Mouse (Mus musculus): ENCODE measurements around the gene Tmem44. TPM values are rescaled to one million over a fixed set of nuclear protein-coding genes. Genes with fewer than 3 reads are reported as not detected.

Gene Tmem44
- polyA plus RNA-seq, 1 experiment, result 20.8 TPM

- Histone ChIP-seq H3K4me3 (replicated peaks; ENCODE audit: insufficient read depth, low read depth, low read length) (no peak overlapping the region), H3K27me3 (ENCODE audit: control insufficient read depth, insufficient read depth, low read length) (no peaks in the 10 kb centered on the region), H3K27ac (ENCODE audit: insufficient read depth, low read length) (no peak overlapping the region), H3K4me1 (ENCODE audit: control insufficient read depth, insufficient read depth, low read length) (peaks cover 3% of the 10 kb centered on the region; the same call in 1 of the 2 replicates)
- DNase-seq, result no peak
- WGBS, result 94% methylated on average over 12 of the region's 12 CpGs
- TF ChIP-seq CTCF (IDR thresholded peaks at IDR 0.05; ENCODE audit: borderline replicate concordance, insufficient read depth, low read depth, low read length) (no peak), POLR2A (IDR thresholded peaks at IDR 0.05; ENCODE audit: borderline replicate concordance, insufficient read depth, low read length) (no peak)
Measured at GRCm38 (mm10) chr16:30509340-30509739, 41.3 kb downstream of the Tmem44 start.

GRCm38 (mm10) chr16:30508738-30509137 is 41.9 kb downstream of the Tmem44 start:
- no peak overlapping the region for H3K4me3 ChIP-seq (replicated peaks; ENCODE audit: insufficient read depth, low read depth, low read length)
- DNase-seq, result no peak
- H3K27me3 ChIP-seq (ENCODE audit: control insufficient read depth, insufficient read depth, low read length), result no peaks in the 10 kb centered on the region
- TF ChIP-seq CTCF (IDR thresholded peaks at IDR 0.05; ENCODE audit: borderline replicate concordance, insufficient read depth, low read depth, low read length) (no peak), POLR2A (IDR thresholded peaks at IDR 0.05; ENCODE audit: borderline replicate concordance, insufficient read depth, low read length) (no peak)
- H3K4me1 ChIP-seq (ENCODE audit: control insufficient read depth, insufficient read depth, low read length), result peaks cover 3% of the 10 kb centered on the region; the same call in 1 of the 2 replicates
- H3K27ac ChIP-seq (ENCODE audit: insufficient read depth, low read length), result no peak overlapping the region
- 96% methylated on average over 9 of the region's 9 CpGs for WGBS

GRCm38 (mm10) chr16:30507120-30507519 is 43.5 kb downstream of the Tmem44 start:
- no peak for DNase-seq
- WGBS, result 48% methylated on average over 10 of the region's 10 CpGs
- H3K4me1 ChIP-seq (ENCODE audit: control insufficient read depth, insufficient read depth, low read length), result peaks cover 3% of the 10 kb centered on the region; the same call in 1 of the 2 replicates

DNA sequence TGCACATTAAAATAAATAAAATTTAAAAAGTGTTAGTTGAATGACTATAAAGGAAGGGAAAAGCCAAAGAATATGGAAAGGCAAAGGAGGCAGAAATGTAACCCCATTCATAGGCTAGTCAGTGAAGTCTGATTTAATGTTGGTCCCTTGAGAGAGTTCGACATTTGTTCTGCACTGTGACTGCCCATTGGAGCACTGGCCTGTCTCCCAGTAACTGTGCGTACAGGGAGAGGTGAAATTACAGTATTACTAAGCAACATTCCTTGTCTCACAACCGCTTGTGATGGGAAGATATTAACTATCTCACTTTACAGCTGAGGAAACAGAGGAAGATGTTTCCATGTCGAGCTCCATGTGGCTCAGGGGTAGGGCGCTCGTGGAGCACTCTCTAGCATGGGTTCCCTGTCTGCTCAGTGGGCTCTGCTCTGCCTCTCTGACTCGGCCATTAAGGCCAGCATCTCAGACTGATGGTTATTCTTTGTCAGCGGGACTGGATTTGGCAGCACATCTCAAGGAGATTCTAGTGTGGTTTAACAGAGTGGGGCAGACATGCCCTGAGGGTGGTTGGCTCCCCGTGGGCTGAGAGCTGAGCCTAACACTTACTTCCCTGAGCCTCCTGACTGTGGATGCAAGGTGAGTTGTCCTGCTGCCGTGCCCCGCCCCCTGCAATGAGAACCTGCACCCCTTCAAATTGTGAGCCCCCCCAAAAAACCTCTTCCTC is 45.2 kb downstream of the Tmem44 start:
- no peak overlapping the region for H3K4me3 ChIP-seq (replicated peaks; ENCODE audit: insufficient read depth, low read depth, low read length)

More at GRCm38 (mm10) chr16:30507120-30507519, 43.5 kb downstream of the Tmem44 start:
- Histone ChIP-seq H3K4me3 (replicated peaks; ENCODE audit: insufficient read depth, low read depth, low read length) (no peak overlapping the region), H3K27ac (ENCODE audit: insufficient read depth, low read length) (no peak overlapping the region), H3K27me3 (ENCODE audit: control insufficient read depth, insufficient read depth, low read length) (no peaks in the 10 kb centered on the region)
- TF ChIP-seq POLR2A (IDR thresholded peaks at IDR 0.05; ENCODE audit: borderline replicate concordance, insufficient read depth, low read length) (no peak), CTCF (IDR thresholded peaks at IDR 0.05; ENCODE audit: borderline replicate concordance, insufficient read depth, low read depth, low read length) (no peak)

GRCm38 (mm10) chr16:30504856-30505255 is 45.8 kb downstream of the Tmem44 start:
- TF ChIP-seq POLR2A (IDR thresholded peaks at IDR 0.05; ENCODE audit: borderline replicate concordance, insufficient read depth, low read length) (no peak), CTCF (IDR thresholded peaks at IDR 0.05; ENCODE audit: borderline replicate concordance, insufficient read depth, low read depth, low read length) (no peak)
- H3K4me3 ChIP-seq (replicated peaks; ENCODE audit: insufficient read depth, low read depth, low read length), result no peak overlapping the region
- no peaks in the 10 kb centered on the region for H3K27me3 ChIP-seq (ENCODE audit: control insufficient read depth, insufficient read depth, low read length)
- H3K4me1 ChIP-seq (ENCODE audit: control insufficient read depth, insufficient read depth, low read length), result no peaks in the 10 kb centered on the region
- no peak for DNase-seq
- WGBS, result 67% methylated on average over 4 of the region's 4 CpGs
- no peak overlapping the region for H3K27ac ChIP-seq (ENCODE audit: insufficient read depth, low read length)

More for the DNA sequence above, 45.2 kb downstream of the Tmem44 start:
- no peak overlapping the region for H3K27ac ChIP-seq (ENCODE audit: insufficient read depth, low read length)
- H3K27me3 ChIP-seq (ENCODE audit: control insufficient read depth, insufficient read depth, low read length), result no peaks in the 10 kb centered on the region
- H3K4me1 ChIP-seq (ENCODE audit: control insufficient read depth, insufficient read depth, low read length), result no peaks in the 10 kb centered on the region
- no peak for DNase-seq
- TF ChIP-seq CTCF (IDR thresholded peaks at IDR 0.05; ENCODE audit: borderline replicate concordance, insufficient read depth, low read depth, low read length) (no peak), POLR2A (IDR thresholded peaks at IDR 0.05; ENCODE audit: borderline replicate concordance, insufficient read depth, low read length) (no peak)
- WGBS, result 74% methylated on average over 11 of the region's 11 CpGs

DNA sequence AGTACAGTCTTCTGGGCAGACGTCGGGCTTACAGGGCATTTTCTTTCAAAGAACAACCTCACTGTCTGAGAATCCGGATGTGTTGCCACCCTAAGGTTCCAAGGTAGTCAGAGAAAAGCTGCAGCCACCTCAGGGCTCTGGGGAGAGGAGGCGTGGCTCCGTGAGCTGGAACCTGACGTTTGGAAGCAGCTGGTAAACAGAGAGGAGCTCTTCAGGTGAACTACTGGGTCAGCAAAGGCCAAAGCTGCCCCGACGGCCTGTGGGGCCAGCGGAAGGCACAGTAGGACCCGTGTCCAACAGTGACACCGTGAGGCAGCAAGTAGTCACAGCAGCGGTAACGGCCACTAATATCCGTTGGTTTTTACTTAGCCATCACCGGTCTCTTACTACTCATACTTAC is 46.7 kb downstream of the Tmem44 start:
- peak; percentile 76 for TF ChIP-seq CTCF (IDR thresholded peaks at IDR 0.05; ENCODE audit: borderline replicate concordance, insufficient read depth, low read depth, low read length)
- no peak for TF ChIP-seq POLR2A (IDR thresholded peaks at IDR 0.05; ENCODE audit: borderline replicate concordance, insufficient read depth, low read length)
- H3K4me3 ChIP-seq (replicated peaks; ENCODE audit: insufficient read depth, low read depth, low read length), result no peak overlapping the region
- peak in 1 of 2 experiments; percentile 30 for DNase-seq

GRCm38 (mm10) chr16:30502221-30502891 is 48.3 kb downstream of the Tmem44 start:
- no peak for DNase-seq
- no peak overlapping the region for H3K27ac ChIP-seq (ENCODE audit: insufficient read depth, low read length)
- no peak for TF ChIP-seq CTCF (IDR thresholded peaks at IDR 0.05; ENCODE audit: borderline replicate concordance, insufficient read depth, low read depth, low read length)
- TF ChIP-seq POLR2A (IDR thresholded peaks at IDR 0.05; ENCODE audit: borderline replicate concordance, insufficient read depth, low read length), result no peak
- no peaks in the 10 kb centered on the region for H3K4me1 ChIP-seq (ENCODE audit: control insufficient read depth, insufficient read depth, low read length)
- no peaks in the 10 kb centered on the region for H3K27me3 ChIP-seq (ENCODE audit: control insufficient read depth, insufficient read depth, low read length)
- WGBS, result 64% methylated on average over 25 of the region's 25 CpGs
- H3K4me3 ChIP-seq (replicated peaks; ENCODE audit: insufficient read depth, low read depth, low read length), result no peak overlapping the region

More for the DNA sequence above, 46.7 kb downstream of the Tmem44 start:
- Histone ChIP-seq H3K4me1 (ENCODE audit: control insufficient read depth, insufficient read depth, low read length) (no peaks in the 10 kb centered on the region), H3K27ac (ENCODE audit: insufficient read depth, low read length) (no peak overlapping the region), H3K27me3 (ENCODE audit: control insufficient read depth, insufficient read depth, low read length) (no peaks in the 10 kb centered on the region)
- 25% methylated on average over 15 of the region's 15 CpGs for WGBS

Data from cerebellum, adult 2 months (tissue).